Mouse (Mus musculus) heart, embryonic 15.5 days (tissue): ENCODE measurements around the gene Osbpl3. TPM values are rescaled to one million over a fixed set of nuclear protein-coding genes. Genes with fewer than 3 reads are reported as not detected.

Experiments used
- ATAC-seq: fragments of 200-750 bp; cut with Nextera tagmentation; replicated peaks from 2 replicates; pipeline ENCODE4 v1.8.0; 2017; ENCODE audit warnings: low read depth, moderate TSS enrichment; ENCODE audit not compliant: insufficient number of reproducible peaks, insufficient read depth, low FRiP score
- H3K27ac ChIP-seq: fragments of 300-500 bp; sonication (generic); 2 replicates; pipeline ENCODE4 v1.5.1; 2015; ENCODE audit warnings: mild to moderate bottlenecking, inconsistent platforms
- H3K27me3 ChIP-seq: fragments of 300-500 bp; sonication (generic); 2 replicates; pipeline ENCODE4 v1.6.1; 2015; ENCODE audit warnings: inconsistent platforms
- H3K36me3 ChIP-seq: fragments of 300-500 bp; sonication (generic); 2 replicates; pipeline ENCODE4 v1.6.1; 2015; ENCODE audit warnings: mild to moderate bottlenecking, inconsistent platforms
- H3K4me1 ChIP-seq: fragments of 300-500 bp; sonication (generic); replicated peaks from 2 replicates; pipeline ENCODE4 v1.6.1; 2015; ENCODE audit warnings: inconsistent platforms
- H3K4me2 ChIP-seq: fragments of 300-500 bp; sonication (generic); 2 replicates; pipeline ENCODE4 v1.6.1; 2015; ENCODE audit warnings: inconsistent platforms, mild to moderate bottlenecking, moderate library complexity
- H3K4me3 ChIP-seq: fragments of 300-500 bp; sonication (generic); 2 replicates; pipeline ENCODE4 v1.5.1; 2015; ENCODE audit warnings: mild to moderate bottlenecking, inconsistent platforms
- H3K9ac ChIP-seq: fragments of 300-500 bp; sonication (generic); 2 replicates; pipeline ENCODE4 v1.6.1; 2015; ENCODE audit warnings: mild to moderate bottlenecking, inconsistent platforms
- H3K9me3 ChIP-seq: fragments of 300-500 bp; sonication (generic); replicated peaks from 2 replicates; pipeline ENCODE4 v1.6.1; 2016; ENCODE audit warnings: inconsistent platforms
- WGBS: fragments of 180-500 bp; shearing (Covaris S2); methylation state at CpG from one replicate; pipeline ENCODE4 v1.1.7; 2015; ENCODE audit warnings: mixed read lengths; 5-methylcytosine and 5-hydroxymethylcytosine counted together
- polyA plus RNA-seq: library from polyadenylated mRNA; unstranded; fragments of >200 nt; fragmentation: Nextera tagmentation; extraction: Ambion mirVana; gene quantifications from 2 replicates; pipeline ENCODE4 v1.2.1, GENCODE M21; 2015

Gene Osbpl3
- polyA plus RNA-seq, 1 experiment from 2014 or later: 15.8 TPM

GRCm38 (mm10) chr6:50348619-50349018 lies 107.4 kb downstream of the Osbpl3 start:
- no peak for ATAC-seq
- Histone ChIP-seq H3K9ac (no peak overlapping the region), H3K27me3 (no peaks in the 10 kb centered on the region), H3K4me1 (no peaks in the 10 kb centered on the region), H3K36me3 (no peaks in the 10 kb centered on the region; the same call in 1 of the 2 replicates), H3K27ac (no peak overlapping the region), H3K4me3 (no peak overlapping the region), H3K4me2 (no peak overlapping the region), H3K9me3 (no peaks in the 10 kb centered on the region)
- WGBS: 94% methylated on average over 1 of the region's 1 CpGs

GRCm38 (mm10) chr6:50346204-50346603 lies 109.8 kb downstream of the Osbpl3 start:
- H3K9ac ChIP-seq: no peak overlapping the region
- H3K4me1 ChIP-seq: no peaks in the 10 kb centered on the region
- no peaks in the 10 kb centered on the region for H3K27me3 ChIP-seq
- H3K4me3 ChIP-seq: no peak overlapping the region
- H3K36me3 ChIP-seq: no peaks in the 10 kb centered on the region; the same call in 1 of the 2 replicates
- WGBS: 69% methylated on average over 7 of the region's 7 CpGs
- no peaks in the 10 kb centered on the region for H3K9me3 ChIP-seq
- H3K4me2 ChIP-seq: no peak overlapping the region
- ATAC-seq: no peak
- H3K27ac ChIP-seq: no peak overlapping the region

GRCm38 (mm10) chr6:50340226-50340906 lies 115.6 kb downstream of the Osbpl3 start:
- no peak for ATAC-seq
- WGBS: 88% methylated on average over 5 of the region's 5 CpGs
- H3K9ac ChIP-seq: no peak overlapping the region

GRCm38 (mm10) chr6:50337431-50337830 lies 118.6 kb downstream of the Osbpl3 start:
- Histone ChIP-seq H3K9ac (no peak overlapping the region), H3K4me1 (peaks cover 38% of the 10 kb centered on the region), H3K4me2 (no peak overlapping the region), H3K27ac (peak overlapping the region; percentile 68), H3K4me3 (no peak overlapping the region), H3K27me3 (no peaks in the 10 kb centered on the region), H3K36me3 (no peaks in the 10 kb centered on the region), H3K9me3 (no peaks in the 10 kb centered on the region)
- WGBS: 43% methylated on average over 6 of the region's 6 CpGs
- ATAC-seq: no peak

More at GRCm38 (mm10) chr6:50340226-50340906, 115.6 kb downstream of the Osbpl3 start:
- no peaks in the 10 kb centered on the region for H3K36me3 ChIP-seq
- H3K9me3 ChIP-seq: no peaks in the 10 kb centered on the region
- H3K4me2 ChIP-seq: no peak overlapping the region
- H3K4me1 ChIP-seq: peaks cover 27% of the 10 kb centered on the region
- no peak overlapping the region for H3K4me3 ChIP-seq
- H3K27ac ChIP-seq: no peak overlapping the region
- no peaks in the 10 kb centered on the region for H3K27me3 ChIP-seq

GRCm38 (mm10) chr6:50336376-50336775 lies 119.6 kb downstream of the Osbpl3 start:
- Histone ChIP-seq H3K36me3 (no peaks in the 10 kb centered on the region), H3K9ac (no peak overlapping the region), H3K27me3 (no peaks in the 10 kb centered on the region), H3K4me1 (peaks cover 38% of the 10 kb centered on the region), H3K27ac (peak overlapping the region; percentile 68), H3K9me3 (no peaks in the 10 kb centered on the region), H3K4me3 (no peak overlapping the region), H3K4me2 (no peak overlapping the region)
- WGBS: 76% methylated on average over 2 of the region's 2 CpGs
- ATAC-seq: no peak

- ATAC-seq: 0 out of 2 replicates have a peak, but pooled peaks have one; percentile 48
- Histone ChIP-seq H3K9me3 (no peaks in the 10 kb centered on the region), H3K4me2 (no peak overlapping the region), H3K27me3 (no peaks in the 10 kb centered on the region), H3K9ac (no peak overlapping the region), H3K4me3 (no peak overlapping the region), H3K36me3 (no peaks in the 10 kb centered on the region), H3K4me1 (peaks cover 38% of the 10 kb centered on the region), H3K27ac (peak overlapping the region; percentile 61)
- 78% methylated on average over 15 of the region's 15 CpGs for WGBS
These were observed 120.9 kb downstream of the Osbpl3 start for GRCm38 (mm10) chr6:50334846-50335821.

GRCm38 (mm10) chr6:50333346-50333745 lies 122.7 kb downstream of the Osbpl3 start:
- Histone ChIP-seq H3K4me3 (no peak overlapping the region), H3K27me3 (no peaks in the 10 kb centered on the region), H3K27ac (no peak overlapping the region), H3K4me2 (no peak overlapping the region), H3K9ac (no peak overlapping the region), H3K9me3 (no peaks in the 10 kb centered on the region), H3K4me1 (peaks cover 48% of the 10 kb centered on the region), H3K36me3 (no peaks in the 10 kb centered on the region)
- no peak for ATAC-seq
- WGBS: 76% methylated on average over 6 of the region's 6 CpGs

GRCm38 (mm10) chr6:50331477-50331876 lies 124.5 kb downstream of the Osbpl3 start:
- no peak overlapping the region for H3K4me2 ChIP-seq
- no peaks in the 10 kb centered on the region for H3K27me3 ChIP-seq
- no peak overlapping the region for H3K27ac ChIP-seq
- WGBS: 88% methylated on average over 2 of the region's 2 CpGs
- no peaks in the 10 kb centered on the region for H3K9me3 ChIP-seq
- peaks cover 32% of the 10 kb centered on the region for H3K4me1 ChIP-seq
- no peak for ATAC-seq
- H3K4me3 ChIP-seq: no peak overlapping the region
- H3K36me3 ChIP-seq: 0 out of 2 replicates have a peak, but pooled peaks cover 3% of the 10 kb centered on the region
- no peak overlapping the region for H3K9ac ChIP-seq

GRCm38 (mm10) chr6:50329380-50329779 lies 126.6 kb downstream of the Osbpl3 start:
- Histone ChIP-seq H3K27me3 (no peaks in the 10 kb centered on the region), H3K4me3 (no peak overlapping the region), H3K36me3 (0 out of 2 replicates have a peak, but pooled peaks cover 5% of the 10 kb centered on the region), H3K9ac (no peak overlapping the region), H3K9me3 (no peaks in the 10 kb centered on the region), H3K4me2 (no peak overlapping the region), H3K27ac (peak overlapping the region; percentile 52), H3K4me1 (peaks cover 31% of the 10 kb centered on the region)
- 75% methylated on average over 8 of the region's 8 CpGs for WGBS
- ATAC-seq: no peak

- peak overlapping the region; percentile 52 for H3K27ac ChIP-seq
- no peak for ATAC-seq
- no peaks in the 10 kb centered on the region for H3K9me3 ChIP-seq
- H3K27me3 ChIP-seq: no peaks in the 10 kb centered on the region
- H3K4me2 ChIP-seq: no peak overlapping the region
- 0 out of 2 replicates have a peak, but pooled peaks cover 5% of the 10 kb centered on the region for H3K36me3 ChIP-seq
- H3K4me3 ChIP-seq: no peak overlapping the region
- H3K9ac ChIP-seq: no peak overlapping the region
- H3K4me1 ChIP-seq: peaks cover 29% of the 10 kb centered on the region
- 27% methylated on average over 7 of the region's 7 CpGs for WGBS
These were observed 127.1 kb downstream of the Osbpl3 start for GRCm38 (mm10) chr6:50328901-50329300.

- Histone ChIP-seq H3K27me3 (no peaks in the 10 kb centered on the region), H3K27ac (peak overlapping the region; percentile 70)
- 80% methylated on average over 4 of the region's 4 CpGs for WGBS
These were observed 129.8 kb downstream of the Osbpl3 start for GRCm38 (mm10) chr6:50326192-50326591.

More at GRCm38 (mm10) chr6:50326192-50326591, 129.8 kb downstream of the Osbpl3 start:
- no peak overlapping the region for H3K4me2 ChIP-seq
- no peak overlapping the region for H3K9ac ChIP-seq
- peaks cover 26% of the 10 kb centered on the region for H3K4me1 ChIP-seq
- no peak overlapping the region for H3K4me3 ChIP-seq
- H3K36me3 ChIP-seq: peaks cover 6% of the 10 kb centered on the region; the same call in 1 of the 2 replicates
- H3K9me3 ChIP-seq: no peaks in the 10 kb centered on the region
- ATAC-seq: no peak
